Mouse (Mus musculus): ENCODE results near the gene 1700003H04Rik.

DNA sequence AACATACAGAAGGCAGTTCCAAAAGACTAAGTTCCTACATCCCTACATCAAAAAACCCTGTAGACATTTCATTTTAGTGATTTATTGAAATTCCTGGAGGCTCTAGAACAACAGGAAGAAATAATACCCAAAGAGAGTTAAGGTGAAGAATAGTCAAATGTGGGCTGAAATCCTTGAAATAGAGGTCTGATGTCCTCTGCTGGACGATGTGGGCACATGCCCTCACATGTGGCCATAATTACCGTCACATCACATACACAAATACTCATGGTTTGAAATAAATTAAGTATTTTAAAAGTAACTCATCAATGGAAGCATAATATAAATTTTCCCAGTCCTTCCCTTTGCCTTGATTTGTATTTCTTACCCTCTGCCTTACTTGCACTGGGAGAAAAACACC is 4.9 kb upstream of the 1700003H04Rik start:
- no peak for TF ChIP-seq POLR2A (IDR thresholded peaks at IDR 0.05; ENCODE audit: insufficient read length, low read depth)
- TF ChIP-seq MAX (IDR thresholded peaks at IDR 0.05; ENCODE audit: low read depth), result no peak
- no peak for TF ChIP-seq TCF12 (IDR thresholded peaks at IDR 0.05; ENCODE audit: insufficient read depth, poor library complexity, severe bottlenecking)
- TF ChIP-seq MYOD1 (IDR thresholded peaks at IDR 0.05; ENCODE audit: control insufficient read depth in 1 of 3, insufficient read length in 2 of 3, low read depth in 2 of 3), result no peak
- TF ChIP-seq E2F4 (IDR thresholded peaks at IDR 0.05; ENCODE audit: insufficient read depth), result no peak
- TF ChIP-seq CEBPB (IDR thresholded peaks at IDR 0.05; ENCODE audit: insufficient read depth, poor library complexity, severe bottlenecking), result no peak
- no peak for TF ChIP-seq POLR2AphosphoS2 (IDR thresholded peaks at IDR 0.05; ENCODE audit: insufficient read length, low read depth)
- TF ChIP-seq MYOG (IDR thresholded peaks at IDR 0.05; ENCODE audit: control insufficient read depth in 1 of 3, insufficient read depth in 1 of 3, insufficient read length in 2 of 3, low read depth in 2 of 3), result no peak
- no peak for TF ChIP-seq TCF3 (IDR thresholded peaks at IDR 0.05; ENCODE audit: insufficient read length, low read depth)
- TF ChIP-seq USF1 (IDR thresholded peaks at IDR 0.05; ENCODE audit: low read depth), result no peak
- TF ChIP-seq REST (IDR thresholded peaks at IDR 0.05; ENCODE audit: insufficient read depth, insufficient read length), result no peak

Data from myocyte (in vitro differentiated cells).